Mouse (Mus musculus) gastrocnemius, adult 8-10 months (tissue): Measurements from ENCODE around the gene Timp4. TPM values are rescaled to one million over a fixed set of nuclear protein-coding genes. Genes with fewer than 3 reads are reported as not detected.

Source experiments
- DNase-seq, 2 experiments: peaks; one replicate each; pipeline ENCODE4 v3.0.0; 2022; ENCODE audit warnings: low spot score in 2 of 2
- total RNA-seq, 4 experiments: library from RNA; stranded (reverse); gene quantifications; 2 replicates each; pipeline ENCODE4 v1.2.4; 2022

Timp4 gene
- total RNA-seq: 10 to 100 TPM in 3 of 4 experiments, 1 to 10 TPM in 1; 6.5 to 19.5 (median 15.6) TPM

DNA sequence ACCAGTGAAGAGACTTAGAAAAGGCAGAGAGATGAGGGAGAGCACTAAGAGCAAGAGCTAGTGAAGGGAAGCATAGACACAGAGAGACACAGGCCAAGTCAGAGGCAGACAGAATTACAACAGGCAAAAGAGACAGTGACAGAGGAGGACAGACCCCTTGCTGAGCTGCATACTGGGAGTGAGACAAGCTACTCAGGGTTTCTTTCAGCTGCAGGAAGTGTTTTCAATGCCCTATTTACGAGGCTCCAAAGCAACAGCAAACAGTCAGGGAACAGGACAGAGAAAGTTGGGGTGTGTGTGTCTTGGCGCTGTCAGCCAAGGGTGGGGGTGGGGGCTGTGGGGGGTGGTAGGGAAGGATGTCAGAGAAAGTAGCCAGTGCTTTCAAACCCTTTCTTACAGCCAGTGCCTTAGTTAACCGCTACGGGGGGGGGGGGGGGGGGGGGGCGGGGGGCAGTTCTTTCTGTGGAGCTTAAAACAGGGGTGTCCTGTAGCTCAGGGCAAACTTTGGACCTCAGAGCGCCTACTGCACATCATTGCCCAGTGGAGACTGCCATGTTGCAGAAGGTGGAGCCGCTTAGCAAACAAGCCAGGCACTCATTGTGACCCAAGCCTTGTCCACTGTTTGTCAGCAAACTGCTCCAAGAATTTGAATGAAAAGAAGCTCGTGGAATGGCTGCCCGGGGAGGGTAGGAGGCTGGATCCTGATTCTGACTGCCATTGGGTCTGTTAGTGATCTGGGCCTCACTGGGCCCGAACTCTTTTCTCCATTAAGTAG, at the start of gene Timp4:
Gene Timp4, minus strand, starts transcription at position 107 of the 775 bp plus-strand sequence.
- DNase-seq: no peak

GRCm38 (mm10) chr6:115293877-115294276, 41.9 kb upstream of the Timp4 start:
- DNase-seq: no peak

- DNase-seq: no peak
Observed at GRCm38 (mm10) chr6:115292621-115293020, 40.6 kb upstream of the Timp4 start.

GRCm38 (mm10) chr6:115291823-115292222, 39.8 kb upstream of the Timp4 start:
- no peak for DNase-seq

DNA sequence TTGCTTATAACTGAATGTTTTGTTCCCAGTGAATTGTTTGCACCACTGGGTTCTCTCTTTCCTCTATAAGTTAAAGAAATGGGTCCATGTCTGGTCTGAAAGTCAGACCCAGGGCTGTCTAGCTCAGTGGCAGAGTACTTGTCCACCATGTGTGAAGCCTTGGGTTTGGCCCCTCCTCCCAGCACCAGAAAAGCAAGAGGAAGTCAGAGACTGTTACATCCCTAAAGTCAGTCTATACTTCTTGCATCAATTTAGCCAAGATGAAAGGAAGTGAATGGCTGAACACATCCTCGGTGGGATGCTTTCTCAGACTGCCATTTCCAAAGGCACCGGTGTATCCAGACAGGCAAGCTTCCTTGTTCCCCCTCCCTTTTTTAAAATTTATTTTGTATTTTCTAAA, 39.1 kb upstream of the Timp4 start:
- no peak for DNase-seq

- no peak for DNase-seq
Observed at GRCm38 (mm10) chr6:115290561-115290960, 38.6 kb upstream of the Timp4 start.

- DNase-seq: no peak
Observed at GRCm38 (mm10) chr6:115288223-115288622, 36.2 kb upstream of the Timp4 start.

GRCm38 (mm10) chr6:115286441-115286840, 34.4 kb upstream of the Timp4 start:
- no peak for DNase-seq

DNA sequence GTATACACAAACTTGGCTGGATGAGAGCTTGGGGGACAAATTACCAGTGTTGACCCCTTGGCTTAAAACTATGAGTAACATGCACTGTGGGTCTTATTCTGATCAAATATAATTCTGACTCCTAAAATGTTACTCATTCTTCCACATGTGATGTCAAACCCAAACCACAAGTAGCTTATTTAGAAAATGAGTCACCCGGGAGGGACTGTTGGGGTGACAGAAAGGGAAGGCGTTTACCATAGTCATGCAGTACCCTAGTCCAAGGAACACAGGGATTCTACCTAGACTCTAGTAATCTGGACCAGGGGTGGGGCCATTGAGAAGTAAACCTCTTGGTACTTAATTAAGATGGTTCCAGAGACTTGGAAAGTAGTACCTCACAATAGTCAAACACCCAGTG, 32.1 kb upstream of the Timp4 start:
- no peak for DNase-seq

GRCm38 (mm10) chr6:115279639-115280038, 27.6 kb upstream of the Timp4 start:
- no peak for DNase-seq

- DNase-seq: no peak
Observed at GRCm38 (mm10) chr6:115278086-115278485, 26.1 kb upstream of the Timp4 start.

GRCm38 (mm10) chr6:115275116-115275815, 23.3 kb upstream of the Timp4 start:
- no peak for DNase-seq

DNA sequence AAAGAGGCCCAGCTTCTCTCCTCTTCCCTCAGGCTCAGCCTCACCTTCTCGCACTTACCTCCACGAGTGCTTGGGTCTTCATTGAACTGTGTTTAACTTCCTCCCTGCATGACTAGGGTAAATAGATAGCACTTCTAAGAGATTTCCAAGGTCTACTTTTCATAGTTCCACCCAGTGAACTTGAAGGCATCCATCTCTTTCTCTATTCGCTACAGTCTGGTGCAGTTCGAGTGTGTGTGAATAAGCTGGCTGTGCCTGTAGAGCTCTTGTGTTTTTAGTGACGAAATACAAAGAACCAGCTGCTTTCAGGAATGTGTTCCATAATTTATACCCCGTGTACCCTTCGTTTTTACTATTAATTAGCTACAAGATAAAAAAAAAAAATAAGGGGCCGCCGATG, 22.7 kb upstream of the Timp4 start:
- no peak for DNase-seq

DNA sequence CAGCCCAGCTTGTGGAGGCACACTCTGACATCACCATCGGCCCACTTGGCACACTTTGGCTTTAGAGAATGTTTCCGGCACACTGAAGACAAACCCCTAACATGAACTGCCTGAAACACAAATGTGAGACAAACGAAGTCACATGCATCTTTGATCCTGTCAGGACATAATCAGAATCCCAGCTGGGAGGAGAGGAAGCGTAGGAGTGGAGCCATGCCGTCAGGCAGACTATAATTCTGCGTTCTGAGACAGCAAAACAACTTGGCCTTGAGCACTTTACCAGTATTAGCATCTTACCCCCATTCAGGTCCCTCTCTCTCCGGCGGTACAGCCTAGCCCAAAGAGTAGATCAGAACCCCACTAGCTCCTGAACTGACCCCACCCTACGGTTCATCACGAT, 21.3 kb upstream of the Timp4 start:
- DNase-seq: no peak

DNA sequence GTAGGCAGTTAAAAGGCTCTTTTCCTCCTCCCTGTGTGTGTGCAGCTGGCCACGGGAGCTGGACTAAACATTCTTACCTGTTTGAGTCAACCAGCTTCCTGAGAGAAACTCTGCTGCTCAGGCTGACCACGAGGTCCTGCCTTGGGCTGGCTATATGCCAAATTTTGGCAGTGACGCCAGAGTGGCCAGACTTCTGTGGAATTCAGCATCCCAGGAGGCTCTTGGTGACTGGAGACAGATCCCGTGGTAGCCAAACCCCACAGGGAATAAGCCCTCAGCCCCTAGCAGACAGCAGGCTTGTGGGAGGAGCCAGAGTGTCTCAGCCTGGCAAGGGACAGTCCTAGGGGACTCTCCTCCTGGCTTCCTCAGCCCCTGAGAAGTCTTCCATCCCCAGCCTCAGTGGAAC, 19.9 kb upstream of the Timp4 start:
- DNase-seq: no peak

GRCm38 (mm10) chr6:115271326-115271725, 19.3 kb upstream of the Timp4 start:
- DNase-seq: no peak

GRCm38 (mm10) chr6:115270085-115270484, 18.1 kb upstream of the Timp4 start:
- DNase-seq: no peak

- DNase-seq: no peak
Observed at GRCm38 (mm10) chr6:115269561-115269960, 17.6 kb upstream of the Timp4 start.

- DNase-seq: no peak
Observed at GRCm38 (mm10) chr6:115268551-115269385, 16.8 kb upstream of the Timp4 start.

DNA sequence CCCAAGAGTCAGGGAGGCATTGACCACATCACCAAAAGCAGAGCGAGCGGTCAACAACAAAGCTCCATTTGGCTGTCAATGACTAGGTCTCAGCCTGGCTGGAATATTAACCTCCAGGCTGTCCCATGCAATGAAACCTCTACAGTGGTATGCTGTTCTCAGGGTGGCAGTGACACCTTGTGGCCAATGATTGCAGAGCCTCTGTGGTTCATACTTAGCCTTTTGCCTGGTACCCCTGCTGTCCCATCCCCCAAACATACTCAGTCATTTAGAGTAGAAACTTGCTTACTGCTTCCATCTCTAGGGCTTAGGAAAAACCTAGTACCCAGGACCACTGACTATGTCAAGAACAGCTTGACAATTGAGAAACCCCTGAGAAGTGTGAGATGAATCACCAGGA, 15.9 kb upstream of the Timp4 start:
- DNase-seq: peak; percentile 40 to 44

- DNase-seq: no peak
Observed at GRCm38 (mm10) chr6:115266791-115267190, 14.8 kb upstream of the Timp4 start.

DNA sequence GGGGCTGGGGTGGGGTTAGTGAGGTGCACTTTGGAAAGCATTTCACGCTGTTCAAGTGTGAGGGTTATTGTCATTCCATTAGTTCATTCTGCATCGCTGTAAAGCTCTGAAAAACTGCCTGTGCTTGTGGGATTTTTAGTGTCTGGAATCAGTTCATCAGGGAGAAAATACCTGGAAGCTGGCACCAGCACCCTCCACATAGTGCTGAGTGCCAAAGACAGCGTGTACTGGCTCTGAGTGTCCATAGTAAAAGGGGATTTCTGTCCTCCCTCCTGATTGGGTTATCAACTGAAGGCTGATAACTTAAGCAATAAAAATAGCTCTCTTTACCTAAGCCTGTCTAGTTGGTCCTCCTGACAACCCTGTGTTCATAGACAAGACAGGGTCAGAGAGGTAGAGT, 8.5 kb upstream of the Timp4 start:
- DNase-seq: no peak
